Mouse (Mus musculus) neural tube, embryonic 10.5 days (tissue): ENCODE results near the gene Gstm3.
"Not testable (repeated sequence)": the region's sequence is repeated elsewhere in the genome, so short reads cannot be mapped to it uniquely, and the experiment has no call there.

Experiments
- DNase-seq: peaks from one replicate; pipeline ENCODE4 v3.0.0-alpha.2; 2017; ENCODE audit warnings: low spot score; ENCODE audit errors: extremely low spot score

Gene Gstm3

DNA sequence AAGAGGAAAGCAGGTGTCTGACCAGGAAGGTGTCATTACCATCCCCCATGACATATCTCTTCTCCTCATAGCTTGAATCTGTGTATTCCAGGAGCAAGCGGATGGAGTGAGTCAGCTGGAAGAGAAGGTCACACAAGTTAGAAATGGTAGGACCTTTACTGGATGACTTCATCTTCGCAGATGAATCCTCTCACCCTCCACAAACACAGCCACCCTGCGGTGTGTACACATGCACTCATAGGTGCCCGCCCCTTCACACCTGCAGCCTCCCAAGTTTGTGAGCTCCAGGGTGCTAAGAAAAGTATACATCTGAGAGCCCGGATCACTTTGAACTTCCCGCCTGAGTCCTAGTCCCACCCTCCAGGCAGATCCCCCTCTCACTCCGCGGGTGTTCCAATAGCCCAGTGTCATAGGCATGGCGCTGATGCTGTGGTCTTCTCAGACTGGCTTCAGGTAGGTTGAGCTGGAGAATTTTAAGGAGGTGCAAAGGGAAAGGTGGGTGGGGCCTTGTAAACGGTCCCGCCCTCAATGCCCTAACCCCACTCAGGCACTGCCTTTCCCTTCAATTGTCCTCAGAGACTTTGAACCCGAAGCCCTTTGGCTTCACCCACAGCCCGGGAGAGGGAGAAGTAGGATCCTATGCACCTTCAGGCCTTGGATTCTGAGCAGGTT lies at the start of gene Gstm3:
Gstm3 (minus strand) TSS at position 560 of the 672 bp plus-strand sequence.
- no peak for DNase-seq

- no peak for DNase-seq
Measured at GRCm38 (mm10) chr3:108018190-108018820, 49.2 kb upstream of the Gstm3 start.

- DNase-seq = peak; percentile 86
Measured at GRCm38 (mm10) chr3:108017473-108018189, 48.5 kb upstream of the Gstm3 start, which contains the start of gene Gstm1. Gene Gstm1, minus strand, starts transcription at chr3:108017973.

- DNase-seq = not testable (repeated sequence)
Measured at GRCm38 (mm10) chr3:108016468-108016867, 47.4 kb upstream of the Gstm3 start.

DNA sequence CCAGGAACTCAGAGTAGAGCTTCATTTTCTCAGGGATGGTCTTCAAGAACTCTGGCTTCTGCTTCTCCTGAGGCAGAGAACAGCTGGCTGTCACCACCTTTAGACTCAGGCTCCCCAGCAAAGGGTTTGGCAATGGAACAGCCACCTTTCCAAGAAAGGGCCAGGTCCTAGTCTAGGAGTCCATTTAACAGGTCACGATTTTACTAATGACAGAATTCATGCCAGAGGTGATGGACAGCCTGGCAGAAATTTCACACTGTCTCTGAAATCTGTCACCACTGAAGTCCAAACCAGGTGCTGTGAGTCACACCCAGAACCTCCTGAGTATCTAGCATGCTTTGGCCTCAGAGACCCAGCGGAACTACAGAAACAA lies 45.9 kb upstream of the Gstm3 start:
- DNase-seq = no peak

DNA sequence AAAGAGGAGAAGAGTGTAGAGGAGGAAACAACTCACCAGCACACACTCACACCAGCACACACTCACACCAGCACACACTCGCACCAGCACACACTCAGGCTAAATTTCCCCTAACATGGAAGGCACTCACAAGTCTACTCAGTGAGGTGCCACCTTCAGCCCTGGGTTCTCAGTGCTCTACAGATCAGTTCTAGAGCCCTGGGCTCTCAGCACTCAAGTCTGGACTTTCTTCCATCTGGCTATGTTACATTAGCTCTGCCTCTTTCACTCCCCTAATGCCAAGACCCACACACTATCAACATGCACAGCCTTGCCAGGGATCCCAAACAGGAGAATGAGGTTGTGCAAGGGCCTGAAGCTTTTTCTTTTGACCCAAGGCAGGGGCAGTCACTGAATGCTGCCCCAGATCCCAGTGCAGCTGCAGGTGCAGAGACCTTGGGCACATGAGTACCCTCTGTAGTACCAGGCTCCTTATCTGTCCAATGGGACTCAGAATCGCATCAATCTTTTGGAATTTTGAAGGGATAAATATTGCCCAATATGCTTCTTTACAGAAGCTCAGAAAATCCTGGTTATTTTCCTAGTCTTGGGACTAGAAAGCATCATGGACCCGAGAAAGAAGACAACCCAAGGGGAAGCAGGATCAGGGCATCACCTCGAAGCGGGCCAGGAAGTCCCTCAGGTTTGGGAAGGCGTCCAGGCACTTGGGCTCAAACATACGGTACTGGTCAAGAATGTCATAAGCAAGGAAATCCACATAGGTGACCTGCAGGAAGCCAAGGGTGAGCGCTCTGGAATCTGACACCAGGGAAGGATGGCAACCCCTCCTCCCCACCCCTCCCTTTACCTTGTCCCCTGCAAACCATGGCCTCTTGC lies 45.3 kb upstream of the Gstm3 start:
- DNase-seq = no peak

- no peak for DNase-seq
Measured at GRCm38 (mm10) chr3:108013331-108013871, 44.3 kb upstream of the Gstm3 start.

DNA sequence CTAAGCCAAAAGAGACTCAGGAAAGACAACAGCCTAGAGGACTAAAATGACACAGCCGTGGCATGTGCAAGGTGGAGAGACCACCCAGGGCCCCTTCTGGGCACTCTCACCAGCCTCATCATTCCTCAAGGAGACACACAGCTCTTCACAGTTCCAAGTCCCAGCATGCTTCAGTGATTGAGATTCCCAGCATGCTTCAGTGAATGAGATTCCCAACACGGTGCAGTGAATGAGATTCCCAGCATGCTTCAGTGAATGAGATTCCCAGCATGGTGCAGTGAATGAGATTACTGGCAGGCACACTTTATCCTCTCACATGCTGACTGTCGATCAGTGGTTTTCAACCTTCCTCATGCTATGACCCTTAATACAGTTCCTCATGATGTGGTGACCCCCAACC lies 42.5 kb upstream of the Gstm3 start:
- no peak for DNase-seq

GRCm38 (mm10) chr3:108010286-108010685 lies 41.2 kb upstream of the Gstm3 start:
- DNase-seq = no peak

DNA sequence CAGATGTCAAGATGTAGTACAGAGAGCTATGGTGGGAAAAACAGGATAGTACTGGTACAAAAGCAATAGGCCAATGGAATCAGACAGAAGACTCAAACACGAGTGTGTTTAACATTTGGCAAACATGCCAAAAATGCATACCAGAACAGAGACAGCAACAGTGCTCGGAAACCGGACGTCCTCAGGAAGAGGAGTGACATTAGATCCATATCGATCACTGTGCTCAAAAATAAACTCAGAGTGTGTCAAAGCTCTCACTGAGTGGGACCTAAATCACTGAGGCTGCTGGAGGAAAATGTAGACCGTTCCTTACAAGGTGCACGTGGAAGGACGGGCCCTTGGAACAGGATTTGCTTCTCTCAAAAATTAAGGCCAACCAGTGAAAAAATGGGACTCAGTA lies 32.9 kb upstream of the Gstm3 start:
- DNase-seq = no peak

DNA sequence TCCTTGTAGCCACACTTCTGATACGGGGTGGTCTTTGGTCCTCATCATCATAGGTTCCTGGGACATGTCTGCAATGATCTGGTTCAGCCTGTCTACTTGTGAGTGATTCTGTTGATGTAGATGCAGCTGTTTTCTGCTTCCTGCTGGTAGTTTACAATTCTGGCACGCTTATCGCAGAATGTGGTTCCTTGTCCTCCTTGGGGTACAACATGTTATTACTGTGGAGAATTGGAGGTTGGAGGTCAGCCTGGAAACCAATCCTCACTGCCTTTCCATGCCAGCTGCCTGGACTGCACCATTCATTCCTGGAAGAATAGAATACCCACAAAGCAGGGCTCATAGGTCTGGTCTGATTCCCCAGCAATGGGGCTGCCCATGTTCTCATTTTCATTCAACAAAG lies 30.4 kb upstream of the Gstm3 start:
- DNase-seq = no peak

GRCm38 (mm10) chr3:107998591-107998990 lies 29.5 kb upstream of the Gstm3 start:
- DNase-seq = no peak

GRCm38 (mm10) chr3:107996576-107996975 lies 27.5 kb upstream of the Gstm3 start:
- DNase-seq = no peak

DNA sequence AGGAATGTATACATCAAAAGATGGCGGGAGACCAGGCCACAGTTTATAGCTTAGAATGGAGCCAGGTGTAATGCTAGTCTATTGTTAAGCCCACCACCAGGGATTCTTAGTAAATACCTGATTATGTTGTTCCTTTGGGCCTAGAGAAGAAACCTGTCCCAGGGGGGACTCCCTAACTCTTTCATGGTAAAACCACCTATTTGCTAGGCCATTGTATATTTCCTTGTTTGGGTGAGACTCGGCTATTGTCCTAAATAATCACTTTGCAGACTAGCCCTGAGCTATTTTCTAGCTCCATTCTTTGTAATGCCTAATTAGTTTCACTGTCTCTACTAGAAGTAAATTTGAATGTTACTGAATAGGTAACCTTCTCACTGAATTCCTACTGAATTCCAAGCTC lies 26.9 kb upstream of the Gstm3 start:
- DNase-seq = not testable (repeated sequence)

GRCm38 (mm10) chr3:107986041-107986562 lies 17.0 kb upstream of the Gstm3 start, which contains the start of gene Gstm2:
Gene Gstm2, minus strand, starts transcription at chr3:107986453.
- peak; percentile 36 for DNase-seq

DNA sequence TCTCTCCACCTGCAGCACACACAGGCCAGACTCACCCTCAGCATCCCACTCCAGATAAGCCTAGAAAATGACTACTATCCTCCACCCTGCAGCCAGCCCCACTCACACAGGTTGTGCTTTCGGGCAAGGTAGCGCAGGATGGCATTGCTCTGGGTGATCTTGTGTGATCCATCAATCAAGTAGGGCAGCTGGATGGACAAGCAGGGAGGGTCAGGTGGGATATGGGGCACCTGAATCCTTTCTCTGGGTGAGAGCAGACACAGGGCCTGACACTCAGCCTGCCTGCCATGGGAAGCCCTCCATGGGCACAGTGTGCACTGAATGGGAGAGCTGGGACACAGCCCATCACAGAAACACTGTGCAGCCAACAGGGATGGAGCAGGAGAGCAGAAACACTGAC lies 16.1 kb upstream of the Gstm3 start:
- not testable (repeated sequence) for DNase-seq

- DNase-seq = no peak
Measured at GRCm38 (mm10) chr3:107984471-107984870, 15.4 kb upstream of the Gstm3 start.

- DNase-seq = no peak
Measured at GRCm38 (mm10) chr3:107983771-107984170, 14.7 kb upstream of the Gstm3 start.

DNA sequence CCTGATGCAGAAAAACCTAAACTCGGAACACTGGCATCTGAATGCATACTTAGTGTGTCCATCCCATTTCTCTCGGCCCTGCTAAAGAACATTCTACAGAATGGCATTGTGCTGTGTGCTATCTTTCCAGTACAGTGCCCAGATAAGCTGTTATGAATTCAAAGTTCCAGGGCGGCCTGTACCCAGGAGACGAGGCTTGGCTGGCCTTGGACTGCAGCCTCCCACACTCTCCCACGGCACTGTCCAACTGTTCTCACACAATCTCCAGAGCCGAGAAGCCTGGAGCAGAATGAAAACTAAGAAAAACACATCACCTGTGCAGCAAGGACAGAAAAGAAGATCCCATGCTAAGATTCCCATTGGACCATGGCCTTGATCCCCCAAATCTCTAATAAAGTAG lies 13.6 kb upstream of the Gstm3 start:
- no peak for DNase-seq

DNA sequence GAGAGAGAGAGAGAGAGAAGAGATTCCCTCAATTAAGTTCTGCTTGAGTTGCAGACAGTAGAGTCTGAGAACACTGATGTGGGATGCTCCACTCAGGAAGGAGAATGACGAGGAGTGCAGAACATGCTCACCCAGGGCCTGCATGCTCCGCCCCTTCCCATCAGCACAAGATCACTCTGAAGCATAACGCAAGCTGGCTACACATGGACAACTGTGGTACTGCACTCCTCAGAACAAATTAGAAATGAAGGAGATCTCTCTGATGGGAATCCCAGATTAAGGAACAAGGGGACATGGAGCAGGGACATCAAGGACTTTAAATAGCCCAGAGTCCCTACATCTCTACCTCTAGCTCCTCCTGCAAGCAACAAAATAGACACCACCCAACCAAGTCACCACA lies 12.2 kb upstream of the Gstm3 start:
- no peak for DNase-seq

DNA sequence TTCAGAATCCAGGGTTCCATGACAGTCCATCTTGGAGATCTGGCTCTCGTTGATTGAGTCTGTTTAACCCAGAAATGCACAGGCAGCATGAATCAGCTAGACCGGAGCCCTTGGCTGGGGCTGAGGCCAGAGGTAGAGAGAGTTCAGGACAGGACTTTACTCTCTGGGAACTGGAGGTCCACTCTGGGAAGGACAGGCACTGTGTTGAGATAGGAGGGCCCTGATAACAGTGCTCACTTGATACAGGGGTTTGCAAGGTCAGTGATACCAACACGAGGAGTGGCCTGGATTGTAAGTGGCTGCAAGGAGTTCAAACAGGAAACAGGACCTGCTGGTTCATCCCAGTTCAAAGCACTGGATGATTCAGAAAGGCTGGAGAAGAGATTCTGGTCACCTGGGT lies 8.6 kb upstream of the Gstm3 start:
- no peak for DNase-seq
